Mouse (Mus musculus) heart, postnatal 10 days (tissue): ENCODE data around the gene Foxj2. TPM values are rescaled to one million over a fixed set of nuclear protein-coding genes. Genes with fewer than 3 reads are reported as not detected.

Experiments used
- DNase-seq, 2 experiments: peaks; one replicate each; pipeline ENCODE4 v3.0.0; 2021
- intact Hi-C: fragments of 180-260 bp; cut with DNase I; formaldehyde crosslinking; loops from one replicate; pipeline ENCODE4 v1.15.1; 2025
- microRNA-seq, 2 experiments: library from miRNA; unstranded; fragments of <30 nt; microRNA quantifications; one replicate each; pipeline ENCODE4 v1.2.0; 2022
- total RNA-seq, 2 experiments: library from RNA; stranded (reverse); gene quantifications; 2 replicates each; pipeline ENCODE4 v1.2.3; 2021

Gene Foxj2
- total RNA-seq, 2 experiments from 2014 or later: 28.5 to 32.8 TPM

DNA sequence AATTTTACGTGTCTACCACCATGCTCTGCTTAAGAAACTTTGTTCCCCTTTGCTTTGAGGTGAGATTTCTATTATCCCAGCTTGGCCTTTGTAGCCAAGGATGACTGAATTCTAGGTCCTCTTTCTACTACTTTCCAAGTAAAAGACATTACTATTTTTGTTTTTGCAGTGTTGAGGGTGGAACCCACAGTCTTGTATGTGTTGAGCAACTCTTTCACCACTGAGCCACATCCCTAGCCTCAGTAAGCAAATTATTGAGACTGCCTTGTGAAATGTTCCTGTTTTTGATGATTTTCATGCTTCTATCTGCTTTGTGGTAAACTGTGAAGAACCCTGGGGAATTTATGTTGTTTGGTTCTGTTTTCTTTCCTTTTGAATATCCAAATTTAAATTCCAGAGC lies 43.2 kb downstream of the Foxj2 start:
- DNase-seq: no peak
- intact Hi-C loops: no loop called here

DNA sequence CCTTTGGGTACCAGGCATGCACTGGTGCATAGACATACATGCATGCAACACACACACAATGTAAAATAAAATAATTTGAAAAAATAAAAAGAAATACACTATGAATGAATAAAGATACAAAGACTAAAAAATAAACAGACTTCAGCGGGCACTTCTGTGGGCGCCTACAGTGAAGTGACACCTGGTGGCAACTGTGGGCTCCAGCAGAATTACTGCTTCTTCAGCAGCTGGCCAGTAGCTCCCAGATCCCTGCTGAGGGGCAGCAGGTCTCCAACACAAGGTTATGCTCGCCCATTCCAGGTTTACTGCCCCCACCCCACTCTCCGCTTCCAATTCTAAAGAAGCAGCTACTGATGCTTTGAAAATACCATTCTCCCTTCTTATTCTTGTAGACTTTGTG lies 48.2 kb downstream of the Foxj2 start:
- DNase-seq: peak in 1 of 2 experiments; percentile 25
- intact Hi-C loops: loop anchor here (5.0 kb wide), 1 partner anchor 196 kb away; no protein-coding TSS in a partner anchor

DNA sequence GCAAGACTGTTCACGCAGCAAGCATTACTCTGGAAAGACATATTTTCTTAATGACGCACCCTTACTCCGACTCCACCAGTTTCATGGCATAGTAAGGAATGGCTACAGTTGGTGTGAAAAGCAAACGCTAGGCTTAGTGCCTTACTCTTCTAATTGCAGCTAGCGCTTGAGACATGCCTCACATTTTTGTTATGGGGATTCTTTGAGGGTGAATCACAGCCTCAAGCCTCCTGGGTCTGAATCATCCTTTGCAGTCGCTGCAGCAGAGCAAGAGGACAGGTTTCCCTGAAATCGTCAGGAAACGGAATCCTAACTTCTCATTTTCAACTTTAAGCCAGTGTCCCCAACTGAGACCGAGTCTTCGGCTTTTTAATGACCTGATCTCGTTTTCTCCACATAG lies 50.1 kb downstream of the Foxj2 start:
- DNase-seq: no peak
- intact Hi-C loops: loop anchor here (5.0 kb wide), 4 partner anchors 38 to 198 kb away; partner anchors contain the start of gene Slc2a3

DNA sequence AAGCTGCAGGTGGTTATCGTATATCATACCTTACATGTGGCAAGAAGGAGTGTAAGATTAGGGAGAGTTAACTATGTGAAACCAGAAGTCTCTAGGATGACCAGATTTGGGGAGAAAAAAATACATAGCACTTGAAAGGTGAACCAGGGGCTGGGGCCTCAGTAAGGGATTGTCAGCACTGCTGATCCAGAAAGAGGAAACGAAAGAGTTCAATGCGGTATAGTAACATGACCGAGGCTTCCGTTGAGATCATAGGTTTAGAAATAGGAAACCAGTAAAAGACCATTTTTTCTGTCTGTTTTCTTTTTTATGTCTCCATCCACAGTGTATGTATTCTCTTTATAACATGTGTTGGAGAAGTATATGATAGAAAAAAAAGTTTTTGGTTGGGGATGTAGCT lies 53.1 kb downstream of the Foxj2 start:
- peak in 1 of 2 experiments; percentile 12 for DNase-seq

DNA sequence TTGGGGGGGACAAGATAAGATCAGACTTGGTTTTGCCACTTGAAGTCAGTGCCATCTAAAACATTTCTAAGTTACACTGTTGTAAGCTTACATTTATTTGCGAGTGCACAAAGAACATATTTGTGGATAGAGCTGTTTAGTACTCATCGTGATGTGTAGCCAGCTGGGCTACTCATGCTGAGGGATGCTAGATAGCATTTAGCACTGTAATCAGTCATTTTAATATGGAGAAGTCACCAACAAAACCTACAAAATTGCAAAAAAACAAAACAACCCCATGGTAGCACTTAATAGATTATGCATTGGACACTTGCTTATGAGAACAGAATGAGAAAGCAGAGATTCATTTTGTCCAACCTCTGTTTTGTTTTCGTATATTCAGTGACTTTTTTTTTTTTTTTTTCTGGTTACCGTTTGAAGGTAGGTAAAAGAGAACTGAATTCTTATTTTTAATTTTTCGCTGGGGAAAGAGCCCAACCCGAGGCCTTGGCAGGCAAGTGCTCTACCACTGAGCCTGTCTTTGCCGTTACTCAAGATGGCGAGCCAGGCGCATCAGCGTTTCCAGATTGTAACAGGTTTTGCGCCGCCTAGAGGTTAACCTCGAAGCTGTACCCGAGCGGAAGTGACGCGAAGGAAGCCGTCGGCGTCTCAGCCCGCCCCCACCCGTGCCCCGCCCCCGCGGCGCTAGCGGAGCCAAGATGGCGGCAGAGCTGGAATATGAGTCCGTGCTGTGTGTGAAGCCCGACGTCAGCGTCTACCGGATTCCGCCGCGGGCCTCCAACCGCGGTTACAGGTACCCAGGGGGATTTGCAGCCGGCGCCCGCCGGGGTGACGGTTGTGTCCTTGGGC lies 54.4 kb downstream of the Foxj2 start, which contains the start of gene Necap1:
Gene Necap1 (plus strand): TSS at position 604 of the 849 bp plus-strand sequence.
- DNase-seq: peak; percentile 99
- intact Hi-C loops: loop anchor here (2.0 to 5.0 kb wide), 4 partner anchors 42 to 132 kb away; partner anchors contain the start of gene Slc2a3

More for the DNA sequence above, 53.1 kb downstream of the Foxj2 start:
- intact Hi-C loops: loop anchor here (5.0 kb wide), 3 partner anchors 40 to 130 kb away; partner anchors contain the start of gene Slc2a3

DNA sequence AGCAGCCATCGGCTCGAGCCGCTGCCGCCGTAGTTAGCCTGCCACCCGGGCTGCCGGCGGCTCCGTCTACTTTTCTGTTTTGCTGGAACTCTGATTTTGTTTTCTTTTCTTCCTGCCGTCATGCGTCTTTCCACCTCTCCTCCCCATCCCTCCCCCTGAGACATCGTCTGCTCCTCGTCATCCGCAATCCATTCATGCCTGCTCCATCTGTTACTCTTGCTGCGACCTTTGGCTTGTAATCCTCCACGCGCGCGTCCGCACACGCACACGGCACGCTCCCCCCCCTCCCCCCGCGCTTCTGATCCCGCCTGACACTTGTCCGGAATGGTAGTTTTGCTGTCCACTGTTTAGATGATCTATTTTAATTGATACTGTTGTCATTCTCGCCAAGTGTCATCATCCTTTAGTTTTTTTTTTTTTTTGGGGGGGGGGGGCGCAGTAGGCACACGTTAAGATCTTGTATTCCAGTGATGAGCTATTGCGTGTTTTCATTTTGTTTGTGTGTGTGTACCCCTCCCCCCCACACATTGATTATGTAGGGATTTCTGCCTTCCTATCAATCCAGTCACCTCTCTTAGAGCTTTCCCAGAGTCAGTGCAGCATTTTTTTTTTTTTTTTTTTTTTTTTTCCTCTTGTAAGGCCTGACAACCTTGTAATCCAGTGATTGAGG lies 55.1 kb downstream of the Foxj2 start:
- no peak for DNase-seq
- intact Hi-C loops: loop anchor here (2.0 to 5.0 kb wide), 4 partner anchors 43 to 133 kb away; partner anchors contain the start of gene Slc2a3

DNA sequence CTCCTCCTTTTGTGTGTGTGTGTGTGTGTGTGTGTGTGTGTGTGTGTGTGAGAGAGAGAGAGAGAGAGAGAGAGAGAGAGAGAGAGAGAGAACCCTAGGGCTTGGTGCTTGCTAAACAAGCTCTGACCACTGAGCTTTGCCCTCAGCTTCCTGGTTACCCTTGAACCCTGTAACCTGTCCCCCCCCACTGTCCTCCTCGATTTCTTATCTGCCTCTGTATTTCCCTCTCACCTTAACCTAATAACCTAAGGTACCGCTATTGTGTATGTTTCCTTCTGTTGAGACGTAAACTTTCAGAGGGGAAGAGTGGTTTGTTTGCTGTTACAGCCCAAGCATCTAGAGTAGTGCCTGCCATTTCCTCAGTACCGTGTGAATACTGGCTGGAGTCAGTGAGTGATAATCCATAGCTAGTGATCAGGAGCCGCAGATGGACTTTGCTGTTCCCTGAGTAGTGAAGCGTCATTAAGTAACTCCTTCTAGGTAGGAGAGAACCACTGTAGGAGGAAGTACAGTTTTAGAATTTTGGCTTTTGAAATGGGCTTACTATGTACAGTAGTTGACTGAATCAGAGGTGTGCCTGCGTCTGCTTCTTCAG lies 59.5 kb downstream of the Foxj2 start:
- DNase-seq: no peak
- intact Hi-C loops: no loop called here

DNA sequence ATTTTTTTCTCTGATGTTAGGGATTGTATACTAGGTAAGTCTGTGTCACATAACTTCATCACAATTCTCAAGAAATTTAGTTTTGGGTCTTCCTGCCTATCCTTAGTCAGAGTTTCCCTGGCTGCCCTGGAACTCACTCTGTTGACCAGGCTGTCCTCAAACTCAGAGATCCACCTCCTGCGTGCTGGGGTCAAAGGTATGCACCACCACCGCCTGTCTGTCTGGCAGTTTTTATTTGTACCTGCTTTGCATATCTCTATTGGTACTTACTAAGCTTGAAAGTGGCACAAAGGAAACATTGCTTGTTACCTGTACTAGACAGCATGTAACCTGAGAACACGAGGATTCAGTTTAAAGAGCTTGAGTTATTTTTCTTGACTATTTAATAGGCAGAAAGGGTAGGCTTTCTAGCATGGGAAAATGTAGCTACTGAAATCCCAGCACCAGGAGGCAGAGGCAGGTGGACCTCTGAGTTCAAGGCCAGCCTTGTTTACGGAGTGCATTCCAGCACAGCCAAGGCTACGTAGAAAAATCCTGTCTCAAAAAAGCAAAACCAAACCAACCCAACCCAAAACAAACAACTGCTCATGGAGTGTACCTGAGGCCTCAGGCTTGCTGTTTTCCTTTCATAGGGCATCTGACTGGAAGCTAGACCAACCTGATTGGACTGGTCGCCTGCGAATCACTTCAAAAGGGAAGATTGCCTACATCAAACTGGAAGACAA lies 60.2 kb downstream of the Foxj2 start:
- intact Hi-C loops: no loop called here
- no peak for DNase-seq

DNA sequence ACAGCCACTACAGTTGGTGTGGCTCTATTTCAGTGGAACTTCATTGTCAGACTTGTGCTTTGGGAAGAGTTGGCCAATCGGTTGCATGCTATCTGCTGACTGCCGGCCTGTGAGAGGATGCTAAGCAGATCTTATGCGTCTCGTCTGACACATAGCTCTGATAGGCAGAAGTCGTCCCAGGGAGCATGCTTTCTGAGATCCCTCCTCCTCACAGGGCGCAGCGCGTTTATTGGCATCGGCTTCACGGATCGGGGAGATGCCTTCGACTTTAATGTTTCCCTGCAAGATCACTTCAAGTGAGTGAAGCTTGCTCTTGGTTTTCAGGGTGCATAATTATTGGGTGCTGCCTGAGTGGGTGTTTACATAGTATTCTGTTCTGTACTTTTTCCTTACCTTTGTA lies 61.6 kb downstream of the Foxj2 start:
- intact Hi-C loops: no loop called here
- DNase-seq: no peak

DNA sequence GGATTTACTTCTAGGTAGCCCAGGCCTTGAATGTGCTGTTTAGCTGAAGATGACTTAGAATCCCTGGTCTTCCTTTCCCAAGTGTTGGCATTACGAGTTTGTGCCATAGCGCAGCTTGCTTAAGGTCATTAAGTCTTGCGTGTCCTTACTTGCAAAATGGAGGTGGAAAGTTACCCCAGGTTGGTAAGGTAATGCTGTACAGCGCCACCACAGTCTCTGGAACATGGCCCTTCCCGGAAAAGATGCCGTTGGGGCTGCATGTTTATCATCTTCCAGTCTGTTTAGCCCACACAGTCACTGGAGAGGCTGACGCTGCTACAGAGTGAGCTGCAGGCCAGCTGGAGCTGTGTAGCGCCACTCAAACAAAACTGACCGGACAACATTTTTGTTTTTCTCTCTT lies 63.9 kb downstream of the Foxj2 start:
- no peak for DNase-seq
- intact Hi-C loops: no loop called here

DNA sequence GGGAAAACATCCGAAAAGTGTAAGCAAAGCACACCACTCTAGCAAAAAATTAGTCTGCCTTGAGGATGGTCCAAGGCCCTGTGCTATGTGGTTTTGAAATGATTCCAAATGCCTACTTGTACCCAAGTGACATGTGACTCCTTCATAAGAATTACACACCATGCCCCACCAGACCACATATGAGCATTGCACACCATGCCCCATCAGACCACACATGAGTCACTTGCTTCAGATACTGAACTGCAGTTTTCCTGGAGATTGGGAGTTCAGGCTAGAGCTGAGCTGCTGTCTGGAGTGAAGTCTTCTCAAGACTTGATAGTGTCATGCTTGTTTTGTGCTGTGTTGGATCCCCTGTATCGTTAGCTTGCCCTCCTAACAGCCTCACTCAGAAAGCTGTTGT lies 69.9 kb downstream of the Foxj2 start:
- intact Hi-C loops: no loop called here
- DNase-seq: no peak

DNA sequence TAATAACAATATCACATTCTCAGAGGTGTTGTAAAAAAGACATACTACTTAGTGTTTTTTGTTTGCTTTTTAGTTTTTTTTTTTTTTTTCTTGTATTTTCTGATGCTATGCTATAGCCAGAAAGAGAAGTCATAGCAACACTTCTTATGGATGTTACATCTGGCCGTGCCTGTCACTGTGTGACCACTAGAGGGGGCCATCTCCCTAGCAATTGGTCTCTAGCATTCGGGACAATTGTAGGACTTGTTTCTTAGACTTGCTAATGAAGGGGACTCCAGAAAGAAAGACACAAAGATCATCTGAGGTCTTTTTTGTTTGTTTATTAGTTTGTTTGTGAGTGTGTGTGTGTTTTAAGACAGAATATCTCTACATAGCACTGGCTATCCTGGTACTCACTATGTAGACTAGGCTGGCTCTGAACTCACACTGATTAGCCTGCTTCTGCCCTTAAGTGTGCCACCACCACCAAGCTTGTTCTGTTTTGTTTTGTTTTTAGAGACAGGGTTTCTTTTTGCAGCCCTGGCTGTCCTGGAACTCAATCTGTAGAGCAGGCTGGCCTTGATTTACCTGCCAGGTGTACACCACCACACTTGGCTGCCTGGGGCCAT lies 72.8 kb downstream of the Foxj2 start:
- DNase-seq: peak; percentile 53 to 79
- intact Hi-C loops: loop anchor here (10.0 kb wide), 2 partner anchors 292 to 1492 kb away; no protein-coding TSS in a partner anchor

Small RNAs within 50 kb of the gene (microRNA-seq; reads per million reads assigned to microRNA genes)
- gene Mir7231: 0 to 0.47 reads per million in 2 experiments

Other genes starting within 250 kb of the Foxj2 start
- gene Apobec1, start 217.5 kb upstream of the Foxj2 start, total RNA-seq: 1 to 10 TPM; 6.4 to 6.9 TPM
- gene Gdf3, start 209.8 kb upstream of the Foxj2 start, total RNA-seq: not detected
- gene Dppa3, start 193.5 kb upstream of the Foxj2 start, total RNA-seq: not detected
- gene Nanog, start 112.4 kb upstream of the Foxj2 start, total RNA-seq: not detected
- gene Slc2a3, start 18.3 kb upstream of the Foxj2 start, total RNA-seq: 1 to 10 TPM; 2.1 to 2.5 TPM
- gene C3ar1, start 36.2 kb downstream of the Foxj2 start, total RNA-seq: 1 to 10 TPM; 2.9 to 3.2 TPM
- 10 to 100 TPM; 27.7 to 32.0 TPM for gene Necap1, start 54.6 kb downstream of the Foxj2 start, total RNA-seq
- gene Clec4a1, start 101.9 kb downstream of the Foxj2 start, total RNA-seq: 1 to 10 TPM; 2.8 to 3.0 TPM
- 1 to 10 TPM; 2.4 to 3.8 TPM for gene Clec4a3, start 132.6 kb downstream of the Foxj2 start, total RNA-seq
- gene Clec4a4, start 170.5 kb downstream of the Foxj2 start, total RNA-seq: not detected
- gene Clec4b1, start 230.0 kb downstream of the Foxj2 start, total RNA-seq: not detected